In the genomic region with DNA sequence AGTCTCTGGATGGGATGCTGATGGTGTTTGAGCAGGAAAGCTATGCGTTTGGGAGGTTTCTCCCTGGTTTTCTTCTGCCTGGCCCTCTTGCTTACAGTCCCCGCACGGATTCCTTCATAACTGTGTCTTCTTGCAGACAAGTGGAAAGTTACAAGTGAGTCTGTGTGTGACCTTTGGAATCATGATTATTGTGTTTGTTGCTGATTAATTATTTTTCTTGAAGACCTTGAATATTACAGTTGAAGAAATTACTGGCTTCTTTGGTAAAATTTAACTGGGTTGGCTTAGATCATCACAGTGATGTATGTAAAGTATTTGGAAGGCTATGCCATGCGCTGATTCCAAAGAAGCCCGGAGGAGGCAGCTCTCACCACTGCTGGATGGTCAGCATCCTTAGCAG, we compare ENCODE assay signal across 23 mouse cellular contexts.
"Had no signal": no experiment of that assay in that cellular context is flagged by ENCODE, and none has a peak within 500 bp of the region (broad histone marks: within the 10 kb centered on the region; RNA-seq: fewer than 3 reads in every experiment).

No protein-coding gene starts in this region.

- ATAC-seq: hindbrain, postnatal 0 days; intestine, embryonic 16.5 days; liver, embryonic 12.5 days had no signal

- H3K4me2 ChIP-seq: heart, embryonic 11.5 days; heart, embryonic 13.5 days; heart, embryonic 15.5 days; hindbrain, embryonic 13.5 days; hindbrain, embryonic 15.5 days; limb, embryonic 13.5 days; limb, embryonic 15.5 days; liver, embryonic 12.5 days had no signal

- H3K27me3 ChIP-seq: heart, embryonic 13.5 days; heart, embryonic 15.5 days; hindbrain, embryonic 13.5 days; hindbrain, embryonic 15.5 days; limb, embryonic 13.5 days; limb, embryonic 15.5 days; liver, embryonic 12.5 days had no signal

- H3K4me3 ChIP-seq: heart, adult 2 months; heart, embryonic 13.5 days; heart, embryonic 15.5 days; hindbrain, embryonic 13.5 days; hindbrain, embryonic 15.5 days; limb, embryonic 13.5 days; limb, embryonic 15.5 days; liver, embryonic 12.5 days had no signal

- H3K9ac ChIP-seq: heart, embryonic 13.5 days; heart, embryonic 15.5 days; hindbrain, embryonic 13.5 days; hindbrain, embryonic 15.5 days; limb, embryonic 13.5 days; limb, embryonic 15.5 days; liver, embryonic 12.5 days; liver, embryonic 14.5 days had no signal

- DNase-seq: gastrocnemius, postnatal 14 days; gastrocnemius, postnatal 36 days; heart, adult 11 months; heart, adult 2 months; heart, postnatal 14 days; heart, postnatal 36 days; kidney, adult 18-20 months; layer of hippocampus, adult 9-11 months; layer of hippocampus, postnatal 36 days; left cerebral cortex, postnatal 4 days; lung, adult 18-20 months had no signal

- H3K9me3 ChIP-seq: heart, embryonic 13.5 days; heart, embryonic 15.5 days; hindbrain, embryonic 13.5 days; limb, embryonic 13.5 days; limb, embryonic 15.5 days; liver, embryonic 12.5 days had no signal

- H3K4me1 ChIP-seq: heart, embryonic 13.5 days; heart, embryonic 15.5 days; hindbrain, embryonic 13.5 days; hindbrain, embryonic 15.5 days; limb, embryonic 13.5 days; limb, embryonic 15.5 days; liver, embryonic 12.5 days had no signal

- H3K36me3 ChIP-seq: heart, embryonic 13.5 days; heart, embryonic 15.5 days; hindbrain, embryonic 15.5 days; limb, embryonic 15.5 days; liver, embryonic 12.5 days had no signal

- H3K27ac ChIP-seq: heart, adult 2 months; heart, embryonic 13.5 days; heart, embryonic 15.5 days; hindbrain, embryonic 13.5 days; hindbrain, embryonic 15.5 days; hindbrain, postnatal 0 days; kidney, postnatal 0 days; limb, embryonic 13.5 days; limb, embryonic 15.5 days; liver, embryonic 12.5 days; liver, embryonic 14.5 days had no signal
